ENCODE assay signal across 8 mouse cellular contexts in the genomic region with DNA sequence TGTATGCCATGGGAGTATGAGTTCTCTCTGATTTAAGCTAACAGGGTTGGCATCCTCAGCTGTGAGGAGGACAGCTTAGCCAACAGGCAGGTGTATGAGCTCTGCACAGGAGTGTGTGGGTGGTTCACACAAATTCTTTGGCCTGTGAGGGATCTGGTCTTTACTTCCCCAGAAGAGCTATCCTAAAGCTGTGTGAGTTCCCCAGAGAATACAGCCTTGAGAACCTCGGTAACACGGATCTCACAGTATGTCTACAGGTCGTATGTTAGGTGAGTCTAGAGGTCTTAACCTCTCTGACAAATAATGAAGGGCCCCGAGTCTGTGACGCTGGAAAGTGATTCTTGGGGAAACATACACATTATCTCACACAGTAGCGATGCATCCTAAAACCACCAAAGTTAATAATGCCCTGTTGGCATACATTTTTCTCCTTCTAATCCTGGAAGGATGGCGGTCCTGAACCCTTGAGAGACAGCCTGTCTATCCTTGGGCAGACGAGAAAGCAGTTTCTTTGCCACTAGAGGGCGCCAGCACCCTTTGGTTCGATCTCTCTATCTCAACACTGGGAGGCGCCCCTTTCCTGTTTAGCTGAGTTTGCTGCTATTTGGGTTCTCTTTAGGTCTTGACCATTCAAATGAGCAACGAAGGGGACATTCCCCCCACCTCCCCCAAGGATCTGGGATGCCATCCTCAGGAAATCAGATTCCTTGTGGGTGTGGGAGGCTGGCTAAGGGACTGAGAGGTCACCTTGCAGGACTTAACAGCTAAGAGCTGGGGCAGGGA. TPM values are rescaled to one million over a fixed set of nuclear protein-coding genes. Genes with fewer than 3 reads are reported as not detected.
DNase-seq lines count a peak whose midpoint lies in the region; ATAC-seq lines count a peak whose summit lies in the region.

No protein-coding gene starts in this region.

- no peak overlapping the region for H3K9ac ChIP-seq in hindbrain, embryonic 16.5 days (ENCODE audit: low read depth, low read length)

- no peak overlapping the region for H3K4me2 ChIP-seq in hindbrain, embryonic 16.5 days (ENCODE audit: low read length)

- no peak overlapping the region for H3K4me3 ChIP-seq in hindbrain, embryonic 16.5 days (ENCODE audit: low read length)
- H3K4me3 ChIP-seq in macrophage (ENCODE audit: inconsistent target), result no peak overlapping the region

- no peaks in the 10 kb centered on the region for H3K9me3 ChIP-seq in hindbrain, embryonic 16.5 days (ENCODE audit: control insufficient read depth, low read length)

- H3K27ac ChIP-seq in hindbrain, embryonic 16.5 days (ENCODE audit: low read depth, low read length), result no peak overlapping the region
- peak overlapping the region; percentile 17; the same call in 1 of the 2 replicates for H3K27ac ChIP-seq in macrophage

- peak; percentile 92 for ATAC-seq in hindbrain, embryonic 16.5 days

- H3K79me2 ChIP-seq in macrophage (ENCODE audit: inconsistent target), result no peaks in the 10 kb centered on the region

- no peaks in the 10 kb centered on the region for H3K36me3 ChIP-seq in hindbrain, embryonic 16.5 days (ENCODE audit: control insufficient read depth, insufficient read depth, low read length)
- H3K36me3 ChIP-seq in macrophage (ENCODE audit: inconsistent target), result no peaks in the 10 kb centered on the region

- WGBS in hindbrain, embryonic 16.5 days, result 18% methylated on average over 12 of the region's 12 CpGs
- WGBS in macrophage (ENCODE audit: missing documents), result 25% methylated on average over 12 of the region's 12 CpGs

- DNase-seq in T-cell, adult 2 months (ENCODE audit: low spot score), result peak; percentile 80
- peak; percentile 97 to 98 for DNase-seq in cerebellum, postnatal 14 days
- peak; percentile 92 to 93 for DNase-seq in frontal cortex, postnatal 25 days (ENCODE audit: low spot score in 2 of 2)
- peak; percentile 90 to 95 for DNase-seq in left cerebral cortex, adult 18-20 months (ENCODE audit: low spot score in 2 of 2)
- peak; percentile 94 to 96 for DNase-seq in right cerebral cortex, adult 2 months (ENCODE audit: low spot score in 2 of 2)
- peak; percentile 66 for DNase-seq in urinary bladder, postnatal 10 days (ENCODE audit: low spot score)

- H3K4me1 ChIP-seq in hindbrain, embryonic 16.5 days (ENCODE audit: control insufficient read depth, insufficient read depth, low read depth, low read length), result no peaks in the 10 kb centered on the region; the same call in 1 of the 2 replicates

- H3K27me3 ChIP-seq in hindbrain, embryonic 16.5 days (replicated peaks; ENCODE audit: control insufficient read depth, insufficient read depth, low read length), result peaks cover 5% of the 10 kb centered on the region; the same call in 1 of the 2 replicates

RNA-seq across cellular contexts. Expression of gene Psen2, which starts 5.2 kb away (rescaled TPM):
- 17.7 and 22.2 TPM in 2 replicates for polyA plus RNA-seq in hindbrain, embryonic 16.5 days (2015; fragmentation: Nextera tagmentation; extraction: Ambion mirVana)
- 10 to 100 TPM; 18.4 to 19.7 TPM for total RNA-seq in left cerebral cortex, adult 18-20 months (2021)
- 100 to 1,000 TPM in 16 of 26 experiments, 10 to 100 TPM in 10; 32.5 to 233 (median 114) TPM for total RNA-seq in macrophage (2018; cell fraction: chromatin; rRNA removed)
- 100 to 1,000 TPM in 17 of 26 experiments, 10 to 100 TPM in 9; 77.9 to 145 (median 110) TPM for total RNA-seq in macrophage (2018; cell fraction: cytosol; rRNA removed)
- total RNA-seq in macrophage (2018; cell fraction: nucleus; rRNA removed), result 100 to 1,000 TPM in 24 of 26 experiments, 10 to 100 TPM in 2; 40.1 to 232 (median 163) TPM
- polyA plus RNA-seq in macrophage (2018), result 78.3 to 104 TPM (median 84.9 TPM) in 3 replicates
